Mouse (Mus musculus) spleen, postnatal 14 days (tissue): ENCODE measurements around the gene Gm10330.
A peak's percentile ranks its signal among the peaks of the same experiment; 100 is the strongest.
"Not testable (repeated sequence)": the region's sequence is repeated elsewhere in the genome, so short reads cannot be mapped to it uniquely, and the experiment has no call there.

Source experiments
- DNase-seq, 2 experiments: peaks; one replicate each; pipeline ENCODE4 v3.0.0; 2021 to 2022; ENCODE audit warnings: low spot score in 2 of 2

Gene Gm10330

DNA sequence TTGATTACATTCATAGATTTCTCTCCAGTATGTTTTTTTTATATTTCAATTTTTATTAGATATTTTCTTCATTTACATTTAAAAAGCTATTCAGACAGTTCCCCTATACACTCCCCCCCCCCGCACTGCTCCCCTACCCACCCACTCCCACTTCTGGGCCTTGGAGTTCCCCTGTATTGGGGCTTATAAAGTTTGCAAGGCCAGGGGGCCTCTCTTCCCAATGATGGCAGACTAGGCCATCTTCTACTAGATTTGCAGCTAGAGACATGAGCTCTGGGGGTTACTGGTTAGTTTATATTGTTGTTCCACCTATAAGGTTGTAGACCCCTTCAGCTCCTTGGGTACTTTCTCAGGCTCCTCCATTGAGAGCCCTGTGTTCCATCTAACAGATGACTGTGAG, at the start of gene Gm10330:
TSS of gene Gm10330 (minus strand) at position 101 of the 400 bp plus-strand sequence.
- DNase-seq: not testable (repeated sequence)

DNA sequence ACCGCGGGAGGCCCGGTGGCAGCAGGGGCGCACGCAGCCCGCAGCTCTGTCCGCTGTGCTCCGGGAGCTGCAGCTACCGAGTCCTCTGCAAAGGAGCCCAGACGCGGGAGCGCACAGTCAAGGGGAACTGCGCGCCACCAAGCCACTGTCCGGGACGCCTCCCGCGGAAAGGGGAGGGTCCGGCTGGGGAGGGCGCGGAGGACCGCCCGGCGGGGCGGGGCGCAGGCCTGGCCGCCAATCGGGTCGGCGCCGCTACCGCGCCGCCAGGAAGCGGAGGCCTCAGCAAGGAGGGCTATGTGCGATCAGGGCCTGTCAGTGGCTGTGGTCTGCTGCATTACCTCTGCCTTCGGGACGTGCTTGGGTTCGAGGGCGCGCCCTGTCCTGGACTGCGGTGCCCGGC, 20.7 kb upstream of the Gm10330 start:
- not testable (repeated sequence) for DNase-seq

DNA sequence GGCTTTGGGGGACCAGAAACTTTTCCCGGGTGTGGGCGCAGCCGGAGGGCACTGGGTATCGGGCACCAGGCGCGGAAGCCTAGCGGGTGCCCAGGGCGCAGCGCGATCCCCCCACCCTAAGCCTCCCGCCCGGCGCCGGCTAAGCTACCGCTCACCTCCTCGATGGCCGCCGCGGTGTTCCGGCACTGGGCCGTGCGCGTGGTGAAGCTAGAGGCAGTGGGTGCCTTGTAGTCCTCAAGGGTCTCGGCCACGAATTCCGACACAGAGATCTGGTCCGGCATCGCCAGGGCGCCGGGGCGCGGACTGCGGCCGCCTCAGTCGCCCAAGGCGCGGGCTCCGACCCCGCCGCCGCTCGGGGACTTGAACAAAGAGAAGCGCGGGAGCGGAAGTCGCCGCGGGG, 20.3 kb upstream of the Gm10330 start:
- peak in 1 of 2 experiments; percentile 0 for DNase-seq
